Mouse (Mus musculus) stomach, postnatal 0 days (tissue): ENCODE data around the gene Stard3nl. TPM values are rescaled to one million over a fixed set of nuclear protein-coding genes. Genes with fewer than 3 reads are reported as not detected.

Experiments
- polyA plus RNA-seq: library from polyadenylated mRNA; unstranded; fragments of >200 nt; fragmentation: Nextera tagmentation; extraction: Ambion mirVana; gene quantifications from 2 replicates; pipeline ENCODE4 v1.2.1, GENCODE M21; 2015

The Stard3nl gene
- polyA plus RNA-seq, 1 experiment from 2014 or later = 63.0 TPM

Other genes with a start within 250 kb of the Stard3nl start
- 13.6 and 14.7 TPM in 2 replicates for gene Epdr1, start 224.1 kb upstream of the Stard3nl start, polyA plus RNA-seq
- 6.8 and 8.4 TPM in 2 replicates for gene Sfrp4, start 227.3 kb upstream of the Stard3nl start, polyA plus RNA-seq